Mouse (Mus musculus) embryonic facial prominence, embryonic 14.5 days (tissue): Measurements from ENCODE around the gene Kctd20. TPM values are rescaled to one million over a fixed set of nuclear protein-coding genes. Genes with fewer than 3 reads are reported as not detected.

Experiments
- ATAC-seq: fragments of 200-750 bp; cut with Nextera tagmentation; 2 replicates; pipeline ENCODE4 v1.8.0; 2017; ENCODE audit warnings: low read depth, moderate number of reproducible peaks, moderate TSS enrichment
- DNase-seq: peaks from one replicate; pipeline ENCODE4 v3.0.0-alpha.2; 2015; ENCODE audit warnings: low spot score
- H3K27ac ChIP-seq: fragments of 300-500 bp; sonication (generic); replicated peaks from 2 replicates; pipeline ENCODE4 v1.5.1; 2014; ENCODE audit warnings: low read depth, mild to moderate bottlenecking, low read length, moderate library complexity
- H3K27me3 ChIP-seq: fragments of 300-500 bp; sonication (generic); replicated peaks from 2 replicates; pipeline ENCODE4 v1.6.1; 2014; ENCODE audit warnings: low read length; ENCODE audit not compliant: control insufficient read depth, insufficient read depth
- H3K36me3 ChIP-seq: fragments of 300-500 bp; sonication (generic); 2 replicates; pipeline ENCODE4 v1.6.1; 2014; ENCODE audit warnings: low read length, mixed read lengths; ENCODE audit not compliant: control insufficient read depth, insufficient read depth
- H3K4me1 ChIP-seq: fragments of 300-500 bp; sonication (generic); 2 replicates; pipeline ENCODE4 v1.6.1; 2014; ENCODE audit warnings: antibody characterized with exemption, low read length; ENCODE audit not compliant: control insufficient read depth, insufficient read depth
- H3K4me2 ChIP-seq: fragments of 300-500 bp; sonication (generic); 2 replicates; pipeline ENCODE4 v1.6.1; 2014; ENCODE audit warnings: low read depth, mild to moderate bottlenecking, low read length, moderate library complexity, mixed read lengths
- H3K4me3 ChIP-seq: fragments of 300-500 bp; sonication (generic); 2 replicates; pipeline ENCODE4 v1.5.1; 2014; ENCODE audit warnings: low read depth, mild to moderate bottlenecking, low read length
- H3K9ac ChIP-seq: fragments of 300-500 bp; sonication (generic); 2 replicates; pipeline ENCODE4 v1.6.1; 2014; ENCODE audit warnings: low read depth, mild to moderate bottlenecking, low read length, moderate library complexity, mixed read lengths
- H3K9me3 ChIP-seq: fragments of 300-500 bp; sonication (generic); 2 replicates; pipeline ENCODE4 v1.6.1; 2016; ENCODE audit warnings: low read length; ENCODE audit not compliant: control insufficient read depth
- WGBS: fragments of 180-500 bp; shearing (Covaris S2); extraction: QIAGEN DNeasy Blood & Tissue Kit; methylation state at CpG from one replicate; pipeline ENCODE4 v1.1.7; 2014; 5-methylcytosine and 5-hydroxymethylcytosine counted together
- polyA plus RNA-seq: library from polyadenylated mRNA; unstranded; fragments of >200 nt; fragmentation: Nextera tagmentation; extraction: Ambion mirVana; gene quantifications from 2 replicates; pipeline ENCODE4 v1.2.1, GENCODE M21; 2014

The Kctd20 gene
- polyA plus RNA-seq, 1 experiment from 2014 or later: 79.0 TPM

DNA sequence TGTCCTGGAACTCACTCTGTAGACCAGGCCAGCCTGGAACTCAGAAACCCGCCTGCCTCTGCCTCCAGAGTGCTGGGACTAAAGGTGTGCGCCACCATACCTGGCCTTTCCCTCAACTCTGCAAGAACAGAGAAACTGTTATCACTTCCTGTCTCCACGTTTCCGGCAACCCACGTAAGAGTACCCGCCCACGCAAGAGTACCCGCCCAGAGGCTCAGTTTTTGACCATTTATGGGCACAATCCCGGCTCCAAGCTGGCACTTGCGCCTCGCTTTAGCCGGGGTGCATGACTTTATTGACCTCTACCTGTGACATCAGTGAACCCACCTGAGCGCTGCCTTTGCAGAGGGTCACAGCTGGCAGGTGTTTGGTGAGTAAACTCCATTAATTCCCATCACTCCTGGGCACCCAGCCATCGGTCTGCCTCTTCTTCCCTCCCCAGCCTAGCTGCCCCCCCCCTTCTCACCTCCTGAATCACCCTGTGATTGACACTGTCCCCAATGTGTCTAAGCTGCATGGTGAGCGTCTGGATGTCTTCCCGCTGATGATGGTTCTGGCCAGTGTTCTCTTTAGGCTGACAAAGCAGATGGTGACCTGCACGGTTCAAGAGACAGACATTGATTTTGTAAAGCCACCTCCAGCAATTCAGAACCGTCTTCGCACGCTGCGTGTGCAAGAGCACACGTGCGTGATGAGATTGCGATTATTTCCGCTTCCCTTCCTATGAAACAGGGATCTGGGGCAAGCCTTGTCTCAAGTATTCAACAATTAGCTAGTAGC is 10.8 kb upstream of the Kctd20 start:
- Histone ChIP-seq H3K4me1 (no peaks in the 10 kb centered on the region), H3K36me3 (no peaks in the 10 kb centered on the region), H3K4me3 (no peak overlapping the region), H3K4me2 (no peak overlapping the region), H3K27me3 (no peaks in the 10 kb centered on the region), H3K9ac (no peak overlapping the region), H3K27ac (no peak overlapping the region), H3K9me3 (no peaks in the 10 kb centered on the region)
- WGBS: 92% methylated on average over 25 of the region's 25 CpGs
- DNase-seq: no peak
- ATAC-seq: no peak

DNA sequence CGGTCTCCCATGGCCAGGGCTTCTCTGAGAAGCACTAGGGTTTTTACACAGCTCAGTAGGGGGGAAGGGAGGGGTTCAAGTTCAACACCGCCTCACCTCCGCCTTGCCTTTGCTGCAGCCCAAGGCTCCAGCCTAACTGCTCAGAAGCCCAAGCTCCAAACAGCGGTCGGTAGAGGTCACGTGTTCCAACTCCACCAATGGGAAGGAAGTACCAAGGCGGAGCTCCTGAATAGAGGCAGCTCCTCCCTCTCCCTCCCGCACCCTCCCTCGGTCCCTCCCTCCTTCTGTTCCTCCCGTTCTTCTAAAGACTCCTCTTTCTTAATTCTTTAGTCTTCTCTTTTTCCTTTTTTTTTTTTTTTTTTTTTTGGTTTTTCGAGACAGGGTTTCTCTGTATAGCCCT is 9.6 kb upstream of the Kctd20 start:
- Histone ChIP-seq H3K9ac (no peak overlapping the region), H3K9me3 (no peaks in the 10 kb centered on the region), H3K36me3 (no peaks in the 10 kb centered on the region), H3K27me3 (no peaks in the 10 kb centered on the region), H3K4me1 (no peaks in the 10 kb centered on the region), H3K4me2 (no peak overlapping the region), H3K27ac (no peak overlapping the region), H3K4me3 (no peak overlapping the region)
- ATAC-seq (no peak), DNase-seq (no peak)
- 70% methylated on average over 9 of the region's 11 CpGs for WGBS

DNA sequence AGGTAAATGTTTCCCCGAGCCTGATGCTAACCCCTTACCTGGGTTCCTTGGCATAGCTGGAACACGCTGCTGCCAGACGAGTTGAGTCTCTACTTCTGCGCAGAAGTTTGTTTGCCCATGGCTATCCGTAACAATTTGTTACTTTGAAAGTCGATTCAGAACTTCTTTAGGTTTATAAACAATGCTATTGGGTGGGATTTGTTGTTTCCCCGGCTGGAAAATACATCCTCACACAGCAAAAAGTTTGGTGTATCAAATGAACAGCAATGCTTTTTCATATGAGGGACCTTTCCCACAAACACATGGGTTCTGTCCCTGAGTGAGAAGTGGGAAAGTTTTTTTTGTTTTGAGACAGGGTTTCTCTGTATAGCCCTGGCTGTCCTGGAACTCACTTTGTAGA is 8.0 kb upstream of the Kctd20 start, which contains the start of gene Pxt1:
TSS of gene Pxt1 (minus strand) at position 101 of the 400 bp plus-strand sequence.
- Histone ChIP-seq H3K4me2 (no peak within 1 kb of the TSS), H3K27me3 (no peaks in the 10 kb centered on the region), H3K27ac (no peak within 1 kb of the TSS), H3K36me3 (no peaks in the 10 kb centered on the region), H3K9ac (no peak within 1 kb of the TSS), H3K4me3 (no peak within 1 kb of the TSS), H3K9me3 (peaks cover 4% of the 10 kb centered on the region), H3K4me1 (no peaks in the 10 kb centered on the region)
- 87% methylated on average over 7 of the region's 7 CpGs for WGBS
- ATAC-seq (no peak), DNase-seq (no peak)

DNA sequence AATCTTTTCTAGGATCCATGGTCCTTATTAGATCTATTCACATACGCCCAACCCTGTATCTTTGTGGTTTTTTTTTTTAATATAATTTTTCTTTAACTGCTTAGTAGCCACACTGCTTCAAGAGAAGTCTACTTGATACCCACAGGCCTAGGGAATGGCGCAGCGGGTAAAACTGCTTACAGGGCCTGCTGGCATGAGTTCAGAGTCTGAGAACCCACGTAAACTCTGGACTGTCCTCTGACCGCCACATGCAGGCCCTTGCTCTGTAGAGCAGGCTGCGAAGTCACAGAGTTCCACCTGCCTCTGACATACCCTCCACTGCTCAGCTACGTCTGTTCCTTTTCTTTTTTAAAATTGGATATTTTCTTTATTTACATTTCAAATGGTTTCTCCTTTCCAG is 7.3 kb upstream of the Kctd20 start:
- Histone ChIP-seq H3K9me3 (peaks cover 4% of the 10 kb centered on the region), H3K4me1 (no peaks in the 10 kb centered on the region), H3K4me2 (no peak overlapping the region), H3K4me3 (no peak overlapping the region), H3K27me3 (no peaks in the 10 kb centered on the region), H3K27ac (no peak overlapping the region), H3K36me3 (no peaks in the 10 kb centered on the region), H3K9ac (no peak overlapping the region)
- DNase-seq (no peak), ATAC-seq (no peak)
- 86% methylated on average over 7 of the region's 7 CpGs for WGBS

DNA sequence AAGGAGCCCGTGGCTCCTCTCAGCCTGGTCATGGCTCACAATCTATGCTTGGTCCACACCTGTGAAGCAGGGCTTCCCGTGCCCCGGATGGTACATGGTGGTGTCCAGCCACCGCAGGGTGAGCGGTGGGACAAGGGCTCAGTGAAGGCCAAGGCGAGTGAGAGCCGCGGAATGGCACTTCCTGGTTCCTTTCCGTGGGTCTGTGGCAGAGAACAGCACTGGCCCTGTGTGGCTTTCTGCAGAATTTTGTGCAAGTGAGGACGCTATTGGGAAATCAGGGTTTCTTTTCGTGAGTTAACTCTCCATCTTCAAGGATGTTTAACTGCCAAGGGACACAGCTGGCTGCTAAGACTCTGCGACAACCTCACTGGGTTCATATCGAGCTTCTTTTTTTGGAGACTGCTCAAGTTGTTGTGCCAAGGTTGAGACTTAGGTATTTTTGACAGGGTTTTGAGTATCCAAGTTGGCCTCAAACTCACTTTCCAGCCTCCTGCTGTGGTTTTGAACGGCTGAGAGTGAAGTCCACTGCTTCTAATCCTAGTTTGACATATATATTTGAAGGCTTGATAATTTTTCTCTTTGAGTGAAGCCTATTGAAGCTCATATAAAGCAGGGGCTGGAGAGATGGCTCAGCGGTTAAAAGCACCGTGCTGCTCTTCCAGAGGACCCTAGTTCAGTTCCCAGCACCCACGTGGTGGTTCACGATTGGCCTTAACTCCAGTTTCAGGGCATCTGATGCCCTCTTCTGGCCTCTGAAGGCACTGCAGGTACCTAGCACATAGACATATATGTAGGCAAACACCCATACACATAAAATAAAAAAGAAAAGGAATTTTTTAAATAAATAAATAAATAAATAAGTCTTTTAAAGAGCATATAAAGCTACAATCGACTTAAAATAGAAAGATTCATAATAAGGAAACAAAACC is 4.5 kb upstream of the Kctd20 start:
- DNase-seq (no peak), ATAC-seq (no peak)
- H3K4me3 ChIP-seq: no peak overlapping the region
- H3K27me3 ChIP-seq: no peaks in the 10 kb centered on the region
- WGBS: 93% methylated on average over 19 of the region's 19 CpGs
- H3K4me1 ChIP-seq: peaks cover 7% of the 10 kb centered on the region
- peaks cover 4% of the 10 kb centered on the region for H3K9me3 ChIP-seq
- no peak overlapping the region for H3K27ac ChIP-seq
- H3K9ac ChIP-seq: no peak overlapping the region
- H3K4me2 ChIP-seq: no peak overlapping the region
- H3K36me3 ChIP-seq: no peaks in the 10 kb centered on the region

DNA sequence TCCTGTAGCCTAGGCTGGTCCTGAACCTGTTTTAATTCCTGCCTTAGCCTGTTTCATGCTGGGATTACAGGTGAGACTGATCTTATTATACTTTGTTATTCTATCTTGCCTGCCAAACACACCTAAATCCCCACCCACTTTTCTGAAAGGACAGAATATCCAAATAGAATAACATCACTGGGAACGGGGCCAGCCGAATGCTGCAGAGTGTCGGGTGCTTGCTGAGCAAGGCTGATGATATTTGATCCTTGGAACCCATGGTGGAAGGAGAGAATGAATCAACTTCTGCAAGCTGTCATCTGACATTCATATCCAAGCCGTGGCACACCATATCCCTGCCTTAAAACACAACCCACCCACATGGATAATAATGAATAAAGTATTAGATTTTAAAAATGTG is 3.1 kb upstream of the Kctd20 start:
- Histone ChIP-seq H3K27ac (no peak overlapping the region), H3K9me3 (peaks cover 4% of the 10 kb centered on the region), H3K4me1 (peaks cover 11% of the 10 kb centered on the region), H3K4me3 (no peak overlapping the region), H3K4me2 (no peak overlapping the region), H3K36me3 (no peaks in the 10 kb centered on the region), H3K9ac (no peak overlapping the region), H3K27me3 (no peaks in the 10 kb centered on the region)
- DNase-seq (peak; percentile 82), ATAC-seq (no peak)
- WGBS: 32% methylated on average over 4 of the region's 4 CpGs

DNA sequence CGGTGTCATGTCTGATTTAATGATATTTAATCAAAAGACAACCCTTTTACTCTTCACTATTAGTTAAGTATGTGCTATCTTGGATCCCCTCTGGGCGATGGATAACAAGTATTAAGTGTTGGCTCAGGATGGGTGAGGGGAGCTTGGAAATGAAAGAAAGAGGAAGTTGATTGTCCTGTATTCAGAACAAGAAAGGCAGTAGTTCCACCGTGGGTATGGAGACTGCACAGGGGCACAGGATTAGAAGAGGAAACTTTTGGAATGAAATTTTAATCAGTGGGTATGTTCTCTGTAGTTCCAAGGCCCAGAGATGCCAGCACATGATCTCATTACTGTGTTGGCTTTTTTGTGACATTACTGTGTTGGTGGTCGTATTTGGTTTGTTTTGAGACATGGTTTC is 999 bp upstream of the Kctd20 start:
- WGBS: 73% methylated on average over 4 of the region's 4 CpGs
- H3K4me2 ChIP-seq: no peak overlapping the region; the same call in 1 of the 2 replicates
- no peaks in the 10 kb centered on the region for H3K36me3 ChIP-seq
- H3K27ac ChIP-seq: no peak overlapping the region
- no peak overlapping the region for H3K9ac ChIP-seq
- no peaks in the 10 kb centered on the region for H3K27me3 ChIP-seq
- peaks cover 18% of the 10 kb centered on the region for H3K4me1 ChIP-seq
- H3K4me3 ChIP-seq: no peak overlapping the region
- peaks cover 4% of the 10 kb centered on the region for H3K9me3 ChIP-seq
- no peak for DNase-seq
- no peak for ATAC-seq

DNA sequence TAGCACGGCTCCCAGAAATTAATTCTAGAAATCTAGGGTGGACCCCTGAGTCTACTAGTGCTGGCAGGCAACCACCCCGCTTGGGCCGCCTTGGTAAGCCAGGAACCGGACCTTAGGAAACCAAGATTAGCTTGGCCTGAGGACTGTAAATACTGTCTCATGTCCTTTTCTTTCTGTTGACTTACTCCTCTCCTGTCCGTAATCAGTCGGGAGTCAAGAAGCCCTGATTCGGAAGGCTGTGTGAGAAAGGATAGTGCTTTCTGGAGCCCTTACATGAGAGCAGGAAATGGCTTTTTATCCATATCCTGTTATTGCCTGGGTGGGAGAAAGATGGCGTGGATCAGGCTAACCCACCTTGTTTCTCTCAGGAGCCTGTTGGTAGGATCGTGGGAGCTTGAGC is 1.5 kb downstream of the Kctd20 start:
- Histone ChIP-seq H3K4me3 (peak overlapping the region; percentile 85), H3K4me1 (peaks cover 18% of the 10 kb centered on the region), H3K9ac (peak overlapping the region; percentile 95), H3K4me2 (peak overlapping the region; percentile 88), H3K27me3 (no peaks in the 10 kb centered on the region), H3K9me3 (no peaks in the 10 kb centered on the region), H3K27ac (peak overlapping the region; percentile 98), H3K36me3 (peaks cover 10% of the 10 kb centered on the region)
- no peak for ATAC-seq
- DNase-seq: no peak
- WGBS: 11% methylated on average over 9 of the region's 9 CpGs
